Mouse (Mus musculus): Measurements from ENCODE around the gene Cux1. TPM values are rescaled to one million over a fixed set of nuclear protein-coding genes. Genes with fewer than 3 reads are reported as not detected.

Cux1 gene
- total RNA-seq, 2 experiments from 2014 or later: 53.3 to 56.6 TPM

GRCm38 (mm10) chr5:136540952-136541351, 26.3 kb downstream of the Cux1 start:
- peak; percentile 55 to 56 for DNase-seq (ENCODE audit: low spot score in 2 of 2)

- no peak for DNase-seq (ENCODE audit: low spot score in 2 of 2)
These were observed 27.0 kb downstream of the Cux1 start for GRCm38 (mm10) chr5:136540055-136540838.

- no peak for DNase-seq (ENCODE audit: low spot score in 2 of 2)
These were observed 30.5 kb downstream of the Cux1 start for GRCm38 (mm10) chr5:136536753-136537152.

GRCm38 (mm10) chr5:136535976-136536725, 31.1 kb downstream of the Cux1 start:
- no peak for DNase-seq (ENCODE audit: low spot score in 2 of 2)

GRCm38 (mm10) chr5:136535204-136535603, 32.1 kb downstream of the Cux1 start:
- DNase-seq (ENCODE audit: low spot score in 2 of 2): no peak

GRCm38 (mm10) chr5:136533371-136534276, 33.7 kb downstream of the Cux1 start:
- no peak for DNase-seq (ENCODE audit: low spot score in 2 of 2)

GRCm38 (mm10) chr5:136531674-136532365, 35.5 kb downstream of the Cux1 start:
- no peak for DNase-seq (ENCODE audit: low spot score in 2 of 2)

- DNase-seq (ENCODE audit: low spot score in 2 of 2): no peak
These were observed 36.4 kb downstream of the Cux1 start for GRCm38 (mm10) chr5:136530931-136531330.

GRCm38 (mm10) chr5:136529165-136529564, 38.1 kb downstream of the Cux1 start:
- DNase-seq (ENCODE audit: low spot score in 2 of 2): no peak

GRCm38 (mm10) chr5:136527871-136528270, 39.4 kb downstream of the Cux1 start:
- DNase-seq (ENCODE audit: low spot score in 2 of 2): no peak

- no peak for DNase-seq (ENCODE audit: low spot score in 2 of 2)
These were observed 40.8 kb downstream of the Cux1 start for GRCm38 (mm10) chr5:136526545-136526909.

GRCm38 (mm10) chr5:136525896-136526544, 41.3 kb downstream of the Cux1 start:
- DNase-seq (ENCODE audit: low spot score in 2 of 2): no peak

GRCm38 (mm10) chr5:136522843-136523463, 44.3 kb downstream of the Cux1 start:
- DNase-seq (ENCODE audit: low spot score in 2 of 2): no peak

- DNase-seq (ENCODE audit: low spot score in 2 of 2): no peak
These were observed 45.6 kb downstream of the Cux1 start for GRCm38 (mm10) chr5:136521656-136522055.

- no peak for DNase-seq (ENCODE audit: low spot score in 2 of 2)
These were observed 48.4 kb downstream of the Cux1 start for GRCm38 (mm10) chr5:136518648-136519437.

GRCm38 (mm10) chr5:136517510-136517909, 49.8 kb downstream of the Cux1 start:
- DNase-seq (ENCODE audit: low spot score in 2 of 2): no peak

GRCm38 (mm10) chr5:136516593-136516992, 50.7 kb downstream of the Cux1 start:
- DNase-seq (ENCODE audit: low spot score in 2 of 2): no peak

- DNase-seq (ENCODE audit: low spot score in 2 of 2): no peak
These were observed 53.1 kb downstream of the Cux1 start for GRCm38 (mm10) chr5:136514049-136514677.

Data from layer of hippocampus, postnatal 10 days (tissue).